Mouse (Mus musculus) testis, adult 2 months (tissue): ENCODE measurements around the gene Dusp14. TPM values are rescaled to one million over a fixed set of nuclear protein-coding genes. Genes with fewer than 3 reads are reported as not detected.

Experiments
- H3K27ac ChIP-seq: fragments of 200-500 bp; 2 replicates; pipeline ENCODE4 v1.5.1; 2012; ENCODE audit warnings: low read depth, low read length; ENCODE audit not compliant: control insufficient read depth, insufficient read depth
- H3K27me3 ChIP-seq: fragments of 200-500 bp; 2 replicates; pipeline ENCODE4 v1.6.1; 2012; ENCODE audit warnings: mild to moderate bottlenecking, low read length, moderate library complexity; ENCODE audit not compliant: control insufficient read depth, insufficient read depth
- H3K36me3 ChIP-seq: fragments of 200-500 bp; 2 replicates; pipeline ENCODE4 v1.6.1; 2012; ENCODE audit warnings: mild to moderate bottlenecking, low read length; ENCODE audit not compliant: control insufficient read depth, insufficient read depth
- H3K4me1 ChIP-seq: fragments of 200-500 bp; 2 replicates; pipeline ENCODE4 v1.6.1; 2012; ENCODE audit warnings: low read length; ENCODE audit not compliant: control insufficient read depth, insufficient read depth
- H3K4me3 ChIP-seq: fragments of 200-500 bp; 2 replicates; pipeline ENCODE4 v1.5.1; 2012; ENCODE audit warnings: low read depth, mild to moderate bottlenecking, low read length, moderate library complexity, mixed read lengths; ENCODE audit not compliant: control insufficient read depth
- CTCF ChIP-seq: fragments of 200-500 bp; IDR thresholded peaks from 2 replicates; pipeline ENCODE4 v1.5.1; 2012; ENCODE audit warnings: low read depth, mild to moderate bottlenecking, inconsistent platforms, low read length, moderate library complexity; ENCODE audit not compliant: control insufficient read depth, insufficient read depth, insufficient replicate concordance
- POLR2A ChIP-seq: fragments of 200-500 bp; IDR thresholded peaks from 2 replicates; pipeline ENCODE4 v1.6.1; 2012; ENCODE audit warnings: low read depth, mild to moderate bottlenecking, inconsistent platforms, low read length, moderate library complexity; ENCODE audit not compliant: control insufficient read depth
- polyA plus RNA-seq: library from polyadenylated mRNA; depleted of rRNA; stranded (reverse); fragments of >200 nt; gene quantifications from 2 replicates; pipeline ENCODE4 v1.2.3, GENCODE M21; 2012; rRNA removed

Dusp14 gene
- polyA plus RNA-seq, 1 experiment, result 2.5 TPM

DNA sequence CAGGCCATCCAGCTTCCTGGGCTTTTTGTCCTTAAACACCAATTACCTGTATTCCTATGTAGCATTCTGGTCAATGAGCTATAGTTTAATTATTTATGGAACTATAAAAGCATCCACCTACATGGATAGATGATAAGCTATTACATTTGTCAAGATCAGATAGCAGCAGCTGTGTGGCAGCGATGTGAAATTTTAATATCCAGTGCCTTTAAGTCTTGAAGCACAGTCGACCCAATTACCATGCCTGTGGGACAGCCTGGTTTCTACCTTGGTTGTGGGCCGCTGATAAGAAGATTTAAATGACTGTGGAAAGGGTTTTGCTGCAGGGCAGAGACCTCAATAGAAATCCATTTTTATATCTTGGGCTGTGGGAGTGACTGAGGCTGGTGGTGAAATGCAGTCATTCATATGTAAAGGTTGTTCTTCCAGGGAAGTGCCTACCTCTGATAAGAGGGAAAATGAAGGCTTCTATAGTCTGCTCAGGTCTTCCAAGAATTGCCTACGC, 69.6 kb downstream of the Dusp14 start:
- Histone ChIP-seq H3K27me3 (no peaks in the 10 kb centered on the region), H3K36me3 (no peaks in the 10 kb centered on the region), H3K4me3 (no peak overlapping the region), H3K4me1 (no peaks in the 10 kb centered on the region), H3K27ac (no peak overlapping the region)
- TF ChIP-seq POLR2A (no peak), CTCF (no peak)

DNA sequence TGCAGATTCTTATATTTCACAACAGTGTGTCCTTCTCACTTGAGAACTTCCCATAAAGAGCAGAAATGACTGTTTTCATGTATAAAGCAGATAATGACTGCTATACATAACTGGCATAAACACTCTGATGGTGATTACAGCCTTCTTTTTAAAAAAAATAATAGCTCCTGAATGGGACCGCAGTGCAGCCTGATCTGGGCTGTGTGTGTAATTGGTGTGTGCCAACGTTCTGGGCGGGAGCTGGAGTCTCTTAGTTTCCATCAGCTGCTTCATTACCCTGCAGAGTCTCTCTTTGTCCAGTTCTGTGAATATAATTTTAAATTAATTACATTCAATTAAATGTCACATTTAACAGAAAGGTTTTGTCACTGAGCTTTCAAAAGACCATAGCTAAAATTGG, 70.1 kb downstream of the Dusp14 start:
- H3K36me3 ChIP-seq, result no peaks in the 10 kb centered on the region

More for the DNA sequence above, 70.1 kb downstream of the Dusp14 start:
- TF ChIP-seq CTCF (no peak), POLR2A (no peak)
- Histone ChIP-seq H3K27ac (no peak overlapping the region), H3K4me3 (no peak overlapping the region), H3K27me3 (no peaks in the 10 kb centered on the region), H3K4me1 (no peaks in the 10 kb centered on the region)

Other genes starting within 250 kb of the Dusp14 start
- gene Hnf1b, start 219.2 kb downstream of the Dusp14 start, polyA plus RNA-seq, result 37.1 and 40.7 TPM in 2 replicates
- gene Ddx52, start 127.2 kb downstream of the Dusp14 start, polyA plus RNA-seq, result 5.4 and 6.7 TPM in 2 replicates
- gene Synrg, start 104.8 kb downstream of the Dusp14 start, polyA plus RNA-seq, result 31.6 and 33.0 TPM in 2 replicates
- gene Tada2a, start 60.3 kb upstream of the Dusp14 start, polyA plus RNA-seq, result 3.5 and 4.2 TPM in 2 replicates
- gene Acaca, start 60.4 kb upstream of the Dusp14 start, polyA plus RNA-seq, result 10.2 and 11.2 TPM in 2 replicates
- not detected in 2 replicates for gene Gm11437, start 98.2 kb upstream of the Dusp14 start, polyA plus RNA-seq